Mouse (Mus musculus) neural tube, embryonic 11.5 days (tissue): Measurements from ENCODE around the gene Cenph. TPM values are rescaled to one million over a fixed set of nuclear protein-coding genes. Genes with fewer than 3 reads are reported as not detected.

Experiments
- ATAC-seq: fragments of 200-750 bp; cut with Nextera tagmentation; 2 replicates; pipeline ENCODE4 v1.8.0; 2017; ENCODE audit warnings: moderate number of reproducible peaks, mild to moderate bottlenecking, moderate TSS enrichment, moderate library complexity; ENCODE audit not compliant: insufficient read depth, low FRiP score, low TSS enrichment
- DNase-seq: peaks from one replicate; pipeline ENCODE4 v3.0.0-alpha.2; 2015; ENCODE audit warnings: low spot score
- H3K27ac ChIP-seq: fragments of 300-500 bp; sonication (generic); 2 replicates; pipeline ENCODE4 v1.5.1; 2014; ENCODE audit warnings: low read depth, mild to moderate bottlenecking, low read length
- H3K27me3 ChIP-seq: fragments of 300-500 bp; sonication (generic); 2 replicates; pipeline ENCODE4 v1.6.1; 2014; ENCODE audit warnings: mild to moderate bottlenecking, low read length, mixed read lengths; ENCODE audit not compliant: control insufficient read depth, insufficient read depth
- H3K36me3 ChIP-seq: fragments of 300-500 bp; sonication (generic); 2 replicates; pipeline ENCODE4 v1.6.1; 2014; ENCODE audit warnings: mild to moderate bottlenecking, low read length, moderate library complexity, mixed read lengths; ENCODE audit not compliant: control insufficient read depth, insufficient read depth
- H3K4me1 ChIP-seq: fragments of 300-500 bp; sonication (generic); 2 replicates; pipeline ENCODE4 v1.6.1; 2014; ENCODE audit warnings: low read length, mixed read lengths; ENCODE audit not compliant: control insufficient read depth, insufficient read depth
- H3K4me2 ChIP-seq: fragments of 300-500 bp; sonication (generic); 2 replicates; pipeline ENCODE4 v1.6.1; 2014; ENCODE audit warnings: low read depth, mild to moderate bottlenecking, moderate library complexity
- H3K4me3 ChIP-seq: fragments of 300-500 bp; sonication (generic); 2 replicates; pipeline ENCODE4 v1.5.1; 2014; ENCODE audit warnings: low read depth, low read length
- H3K9ac ChIP-seq: fragments of 300-500 bp; sonication (generic); 2 replicates; pipeline ENCODE4 v1.6.1; 2014; ENCODE audit warnings: mild to moderate bottlenecking, low read length
- H3K9me3 ChIP-seq: fragments of 300-500 bp; sonication (generic); 2 replicates; pipeline ENCODE4 v1.6.1; 2016; ENCODE audit warnings: low read length; ENCODE audit not compliant: control insufficient read depth
- WGBS: fragments of 180-500 bp; shearing (Covaris S2); extraction: QIAGEN DNeasy Blood & Tissue Kit; methylation state at CpG from one replicate; pipeline ENCODE4 v1.1.7; 2014; 5-methylcytosine and 5-hydroxymethylcytosine counted together
- polyA plus RNA-seq: library from polyadenylated mRNA; unstranded; fragments of >200 nt; fragmentation: Nextera tagmentation; extraction: Ambion mirVana; gene quantifications from 2 replicates; pipeline ENCODE4 v1.2.1, GENCODE M21; 2014

The Cenph gene
- polyA plus RNA-seq, 1 experiment from 2014 or later: 44.0 TPM

GRCm38 (mm10) chr13:100724051-100724754 is 51.5 kb downstream of the Cenph start:
- H3K27ac ChIP-seq: no peak overlapping the region
- H3K4me3 ChIP-seq: no peak overlapping the region
- H3K27me3 ChIP-seq: no peaks in the 10 kb centered on the region
- H3K9ac ChIP-seq: no peak overlapping the region
- H3K4me1 ChIP-seq: no peaks in the 10 kb centered on the region
- H3K4me2 ChIP-seq: no peak overlapping the region
- no peaks in the 10 kb centered on the region for H3K9me3 ChIP-seq
- 90% methylated on average over 7 of the region's 7 CpGs for WGBS
- ATAC-seq (no peak), DNase-seq (no peak)
- peaks cover 8% of the 10 kb centered on the region for H3K36me3 ChIP-seq

GRCm38 (mm10) chr13:100721656-100722055 is 54.0 kb downstream of the Cenph start:
- Histone ChIP-seq H3K27me3 (no peaks in the 10 kb centered on the region), H3K4me2 (no peak overlapping the region), H3K36me3 (peaks cover 12% of the 10 kb centered on the region), H3K9me3 (no peaks in the 10 kb centered on the region), H3K27ac (no peak overlapping the region), H3K9ac (no peak overlapping the region), H3K4me1 (no peaks in the 10 kb centered on the region), H3K4me3 (no peak overlapping the region)
- WGBS: 91% methylated on average over 5 of the region's 5 CpGs
- ATAC-seq: no peak
- DNase-seq: no peak

- WGBS: 95% methylated on average over 6 of the region's 6 CpGs
- no peak overlapping the region for H3K4me3 ChIP-seq
- H3K36me3 ChIP-seq: peaks cover 15% of the 10 kb centered on the region
- H3K9me3 ChIP-seq: no peaks in the 10 kb centered on the region
- no peak for DNase-seq
- no peak overlapping the region for H3K27ac ChIP-seq
- H3K4me1 ChIP-seq: no peaks in the 10 kb centered on the region
- no peaks in the 10 kb centered on the region for H3K27me3 ChIP-seq
- no peak overlapping the region for H3K4me2 ChIP-seq
- no peak overlapping the region for H3K9ac ChIP-seq
- no peak for ATAC-seq
Measured at GRCm38 (mm10) chr13:100715467-100715866, 60.2 kb downstream of the Cenph start.

Other genes starting within 250 kb of the Cenph start
- 1.3 and 1.5 TPM in 2 replicates for gene Ocln, start 223.2 kb downstream of the Cenph start, polyA plus RNA-seq
- gene Marveld2, start 158.9 kb downstream of the Cenph start, polyA plus RNA-seq: 2.4 and 2.6 TPM in 2 replicates
- gene Ak6, start 124.9 kb downstream of the Cenph start, polyA plus RNA-seq: 334 and 336 TPM in 2 replicates
- 25.3 and 28.2 TPM in 2 replicates for gene Rad17, start 124.8 kb downstream of the Cenph start, polyA plus RNA-seq
- gene Taf9, start 124.3 kb downstream of the Cenph start, polyA plus RNA-seq: 16.4 and 18.4 TPM in 2 replicates
- 2.0 and 2.3 TPM in 2 replicates for gene Ccdc125, start 106.2 kb downstream of the Cenph start, polyA plus RNA-seq
- 69.0 and 77.0 TPM in 2 replicates for gene Cdk7, start 45.0 kb downstream of the Cenph start, polyA plus RNA-seq
- 129 and 144 TPM in 2 replicates for gene Mrps36, start 31.2 kb downstream of the Cenph start, polyA plus RNA-seq
- 343 and 345 TPM in 2 replicates for gene Ccnb1, start 10.7 kb upstream of the Cenph start, polyA plus RNA-seq
- 48.2 and 49.8 TPM in 2 replicates for gene Slc30a5, start 57.5 kb upstream of the Cenph start, polyA plus RNA-seq